Mouse (Mus musculus) CH12.LX (cell line): ENCODE data around the gene Gm28044. TPM values are rescaled to one million over a fixed set of nuclear protein-coding genes. Genes with fewer than 3 reads are reported as not detected.

Source experiments
- DNase-seq: peaks from one replicate; pipeline ENCODE4 v3.0.0-alpha.2; 2013; ENCODE audit errors: extremely low read depth
- H3K27ac ChIP-seq: 2 replicates; pipeline ENCODE4 v1.5.1; 2012; ENCODE audit warnings: low read depth, mild to moderate bottlenecking, control low read depth, moderate library complexity; ENCODE audit not compliant: insufficient read depth
- H3K27me3 ChIP-seq: replicated peaks from 2 replicates; pipeline ENCODE3; 2012; ENCODE audit warnings: inconsistent platforms
- H3K36me3 ChIP-seq, 2 experiments: replicated peaks in 1 of 2; 2 replicates each; pipeline versions ENCODE3 to v1.6.1; 2012; ENCODE audit warnings: inconsistent platforms in 1 of 2, low read length in 1 of 2, mild to moderate bottlenecking in 1 of 2, mixed read lengths in 1 of 2, moderate library complexity in 1 of 2; ENCODE audit not compliant: control insufficient read depth in 1 of 2, insufficient read depth in 1 of 2
- H3K4me1 ChIP-seq, 2 experiments: 2 replicates each; pipeline ENCODE4 v1.6.1; 2012; ENCODE audit warnings: inconsistent platforms in 1 of 2, moderate library complexity in 1 of 2; ENCODE audit not compliant: insufficient read depth in 2 of 2, control insufficient read depth in 1 of 2
- H3K4me2 ChIP-seq: 2 replicates; pipeline ENCODE4 v1.6.1; 2012; ENCODE audit warnings: low read depth, mild to moderate bottlenecking, control low read depth; ENCODE audit not compliant: poor library complexity, insufficient read depth, severe bottlenecking
- H3K4me3 ChIP-seq, 3 experiments: fragments of 150-350 bp in 1 of 3; sonication (generic) in 1 of 3; replicated peaks in 1 of 3; 2 replicates each; pipeline versions ENCODE3 to v1.5.1; 2011 to 2012; ENCODE audit warnings: low read depth in 2 of 3, low read length in 2 of 3, mild to moderate bottlenecking in 2 of 3, moderate library complexity in 2 of 3, control low read depth in 1 of 3, improper control_type of control experiment in 1 of 3, inconsistent platforms in 1 of 3, mixed read lengths in 1 of 3; ENCODE audit not compliant: poor library complexity in 1 of 3
- H3K79me2 ChIP-seq: replicated peaks from 2 replicates; pipeline ENCODE4 v1.6.1; 2012; ENCODE audit warnings: mild to moderate bottlenecking, moderate library complexity; ENCODE audit not compliant: control insufficient read depth, poor library complexity, insufficient read depth, severe bottlenecking; ENCODE audit errors: extremely low read depth
- H3K9ac ChIP-seq: 2 replicates; pipeline ENCODE4 v1.6.1; 2012; ENCODE audit warnings: low read depth, mild to moderate bottlenecking, control low read depth, moderate library complexity; ENCODE audit not compliant: insufficient read depth
- H3K9me3 ChIP-seq: replicated peaks from 2 replicates; pipeline ENCODE3; 2012; ENCODE audit warnings: low read length, inconsistent platforms, mixed read lengths
- BHLHE40 ChIP-seq: IDR thresholded peaks from 2 replicates; pipeline ENCODE4 v1.6.1; 2011; ENCODE audit warnings: mild to moderate bottlenecking, low read depth, low read length, improper control_type of control experiment
- CTCF ChIP-seq, 2 experiments: IDR thresholded peaks in 1 of 2; conservative IDR thresholded peaks in 1 of 2; 2 replicates each; pipeline ENCODE4 v1.5.1; 2011 to 2012; ENCODE audit warnings: low read depth in 2 of 2, low read length in 2 of 2, improper control_type of control experiment in 1 of 2, inconsistent platforms in 1 of 2, mild to moderate bottlenecking in 1 of 2, moderate library complexity in 1 of 2
- E2F4 ChIP-seq: IDR thresholded peaks from 2 replicates; pipeline ENCODE4 v1.6.1; 2011; ENCODE audit warnings: low read depth, low read length, improper control_type of control experiment; ENCODE audit not compliant: insufficient replicate concordance
- ELF1 ChIP-seq: IDR thresholded peaks from 2 replicates; pipeline ENCODE4 v1.6.1; 2014; ENCODE audit warnings: low read depth, mild to moderate bottlenecking, inconsistent platforms, low read length, improper control_type of control experiment
- EP300 ChIP-seq: IDR thresholded peaks from 2 replicates; pipeline ENCODE4 v1.6.1; 2011; ENCODE audit warnings: low read length, improper control_type of control experiment
- HCFC1 ChIP-seq: IDR thresholded peaks from 2 replicates; pipeline ENCODE4 v1.6.1; 2012; ENCODE audit warnings: low read depth, mild to moderate bottlenecking, inconsistent platforms, low read length, improper control_type of control experiment
- MAFK ChIP-seq: IDR thresholded peaks from 2 replicates; pipeline ENCODE4 v1.6.1; 2011; ENCODE audit warnings: low read length, improper control_type of control experiment; ENCODE audit not compliant: insufficient replicate concordance
- MAZ ChIP-seq: IDR thresholded peaks from 2 replicates; pipeline ENCODE4 v1.6.1; 2012; ENCODE audit warnings: low read depth, mild to moderate bottlenecking, inconsistent platforms, low read length, improper control_type of control experiment, moderate library complexity
- MEF2A ChIP-seq: IDR thresholded peaks from 2 replicates; pipeline ENCODE4 v1.6.1; 2014; ENCODE audit warnings: low read depth, mild to moderate bottlenecking, inconsistent platforms, low read length, improper control_type of control experiment, borderline replicate concordance
- MXI1 ChIP-seq: IDR thresholded peaks from 2 replicates; pipeline ENCODE4 v1.6.1; 2011; ENCODE audit warnings: mild to moderate bottlenecking, low read depth, low read length, improper control_type of control experiment
- NELFE ChIP-seq: IDR thresholded peaks from 2 replicates; pipeline ENCODE4 v1.6.1; 2011; ENCODE audit warnings: low read depth, low read length, improper control_type of control experiment
- PAX5 ChIP-seq: IDR thresholded peaks from 2 replicates; pipeline ENCODE4 v1.6.1; 2012; ENCODE audit warnings: low read length, inconsistent platforms, mixed read lengths
- RAD21 ChIP-seq: IDR thresholded peaks from 2 replicates; pipeline ENCODE4 v1.6.1; 2011; ENCODE audit warnings: low read depth, mild to moderate bottlenecking, low read length, improper control_type of control experiment, moderate library complexity
- RCOR1 ChIP-seq: conservative IDR thresholded peaks from 2 replicates; pipeline ENCODE4 v1.6.1; 2012; ENCODE audit warnings: low read depth, mild to moderate bottlenecking, inconsistent platforms, low read length, improper control_type of control experiment
- SMC3 ChIP-seq: IDR thresholded peaks from 2 replicates; pipeline ENCODE4 v1.6.1; 2011; ENCODE audit warnings: low read depth, low read length, improper control_type of control experiment
- TBP ChIP-seq: conservative IDR thresholded peaks from 2 replicates; pipeline ENCODE4 v1.6.1; 2011; ENCODE audit warnings: low read depth, low read length, improper control_type of control experiment
- TCF12 ChIP-seq: IDR thresholded peaks from 2 replicates; pipeline ENCODE4 v1.6.1; 2014; ENCODE audit warnings: low read depth, mild to moderate bottlenecking, inconsistent platforms, low read length, improper control_type of control experiment
- UBTF ChIP-seq: IDR thresholded peaks from 2 replicates; pipeline ENCODE4 v1.6.1; 2012; ENCODE audit warnings: low read depth, mild to moderate bottlenecking, inconsistent platforms, low read length, improper control_type of control experiment, moderate library complexity
- ZKSCAN1 ChIP-seq: IDR thresholded peaks from 2 replicates; pipeline ENCODE4 v1.6.1; 2012; ENCODE audit warnings: low read depth, inconsistent platforms, low read length, improper control_type of control experiment, borderline replicate concordance
- ZMIZ1 ChIP-seq: IDR thresholded peaks from 2 replicates; pipeline ENCODE4 v1.6.1; 2012; ENCODE audit warnings: low read depth, mild to moderate bottlenecking, inconsistent platforms, low read length, improper control_type of control experiment
- dilution Hi-C: fragments of 300-500 bp; cut with MboI; formaldehyde crosslinking; loops from 2 replicates; pipeline ENCODE4 v1.14.3; 2020; ENCODE audit warnings: low sequenced_read_pairs; ENCODE audit not compliant: extremely low pct_unique_long_range_greater_than_20kb, extremely low pct_ligation_motif_present
- in situ Hi-C: fragments of 300-500 bp; cut with MboI; formaldehyde crosslinking; loops from 3 replicates; pipeline ENCODE4 v1.14.3; 2019; ENCODE audit warnings: low sequenced_read_pairs, low pct_ligation_motif_present, low pct_unique_long_range_greater_than_20kb, mixed read lengths
- polyA plus RNA-seq: library from polyadenylated mRNA; unstranded; fragments of >175 nt; gene quantifications from 2 replicates; pipeline ENCODE4 v1.2.1, GENCODE M21; 2012; ENCODE audit warnings: low read depth; ENCODE audit not compliant: insufficient read length
- total RNA-seq, 2 experiments: library from RNA; depleted of rRNA; stranded (reverse); fragments of 300-350 nt in 1 of 2; fragments of >200 nt in 1 of 2; gene quantifications; 2 replicates each; pipeline ENCODE4 v1.2.3; 2012 to 2014

Gm28044 gene
- total and polyA plus RNA-seq, 3 experiments, result 1.0 to 1.1 TPM; not detected in 1

DNA sequence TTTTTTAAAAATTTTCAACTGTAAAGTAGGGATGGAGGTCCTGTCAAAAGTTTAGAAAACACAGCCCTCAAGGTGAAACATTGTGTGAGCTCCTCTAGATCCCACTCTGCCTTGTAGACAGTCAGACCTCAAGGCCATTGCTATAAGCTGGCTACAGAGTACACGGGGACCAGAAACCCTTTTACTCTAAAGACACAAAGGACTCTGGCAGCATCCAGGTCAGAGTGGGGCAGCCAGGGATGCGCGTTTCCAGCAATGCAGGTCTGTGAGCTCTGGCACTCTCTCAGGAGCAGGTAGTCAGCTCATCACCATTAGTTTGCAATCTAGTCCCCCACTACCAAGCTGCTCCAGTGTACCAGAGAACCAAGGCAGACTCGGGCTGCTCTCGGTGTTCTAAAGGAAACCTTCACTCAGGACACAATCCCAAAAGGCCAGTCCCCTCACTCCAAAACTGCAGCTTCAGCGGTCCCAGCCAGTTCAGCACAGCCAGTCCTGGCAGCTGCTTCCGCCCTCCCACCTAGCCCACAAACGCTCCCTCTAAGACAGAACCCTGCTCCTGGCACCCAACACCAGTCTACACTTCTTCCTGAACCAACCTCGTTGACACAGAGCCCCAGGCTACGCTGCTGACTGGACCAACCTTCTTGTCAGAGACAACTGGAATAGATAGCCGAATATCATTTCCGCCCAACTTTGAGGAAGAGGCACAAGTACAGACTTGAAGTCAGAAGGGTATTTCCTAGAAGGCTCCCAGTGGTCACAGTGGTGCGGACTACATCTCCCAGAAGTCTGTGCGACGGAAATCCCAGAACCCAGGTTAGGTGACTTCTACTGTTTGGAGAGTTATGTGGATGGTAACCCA is 14.9 kb upstream of the Gm28044 start, which contains the start of the genes Gm28041 and Zfp456 (continued):
- TF ChIP-seq RCOR1 (0 out of 2 replicates have a peak, but pooled peaks have one; percentile 34), E2F4 (peak; percentile 41; the same call in 1 of the 2 replicates), HCFC1 (peak; percentile 94), TBP (peak; percentile 74; the same call in 1 of the 2 replicates), MAFK (peak; percentile 38; the same call in 1 of the 2 replicates), ELF1 (peak; percentile 90), NELFE (peak; percentile 82), MXI1 (peak; percentile 67)

DNA sequence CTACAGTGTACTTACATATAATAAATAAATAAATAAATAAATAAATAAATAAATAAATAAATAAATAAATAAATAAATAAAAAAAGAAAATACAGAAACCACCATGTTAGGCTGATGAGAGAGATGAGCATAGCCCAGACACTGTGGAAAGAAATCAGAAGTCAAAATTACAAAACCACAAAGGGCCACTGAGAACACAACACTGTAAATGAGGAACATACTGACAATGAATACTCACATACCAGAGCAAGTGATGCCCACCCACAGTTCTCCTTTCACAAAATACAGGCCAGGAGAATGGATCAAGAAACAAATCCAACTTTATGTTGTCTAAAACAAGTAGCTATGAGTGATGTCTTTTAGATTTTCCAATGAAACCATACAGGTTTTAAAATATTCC is 8.5 kb downstream of the Gm28044 start:
- H3K36me3 ChIP-seq, result peaks cover 0 to 2% of the 10 kb centered on the region in 2 experiments
- dilution Hi-C loops, result no loop called here

GRCm38 (mm10) chr13:67343422-67343821 is 16.9 kb downstream of the Gm28044 start:
- Histone ChIP-seq H3K27ac (no peak overlapping the region), H3K4me2 (no peak overlapping the region), H3K9ac (no peak overlapping the region), H3K79me2 (no peaks in the 10 kb centered on the region; the same call in 1 of the 2 replicates), H3K9me3 (no peaks in the 10 kb centered on the region), H3K27me3 (no peaks in the 10 kb centered on the region), H3K36me3 (peaks cover 22 to 48% of the 10 kb centered on the region in 2 experiments), H3K4me1 (no peaks in the 10 kb centered on the region), H3K4me3 (no peak overlapping the region)
- dilution Hi-C loops, result no loop called here
- in situ Hi-C loops, result no loop called here
- no peak for TF ChIP-seq MEF2A
- TF ChIP-seq RAD21, result no peak
- no peak for TF ChIP-seq TBP
- TF ChIP-seq MAFK, result no peak
- TF ChIP-seq UBTF, result no peak
- no peak for TF ChIP-seq BHLHE40
- no peak for TF ChIP-seq CTCF (conservative IDR thresholded peaks at IDR 0.05 in 1 of 2, IDR thresholded peaks at IDR 0.05 in 1 of 2; ENCODE audit: low read depth in 2 of 2, low read length in 2 of 2)
- TF ChIP-seq EP300, result no peak
- no peak for TF ChIP-seq SMC3
- no peak for DNase-seq

More for the DNA sequence above, 8.5 kb downstream of the Gm28044 start:
- Histone ChIP-seq H3K27me3 (no peaks in the 10 kb centered on the region), H3K9ac (no peak overlapping the region), H3K4me1 (no peaks in the 10 kb centered on the region), H3K9me3 (no peaks in the 10 kb centered on the region), H3K27ac (no peak overlapping the region), H3K4me2 (no peak overlapping the region), H3K79me2 (peaks cover 2% of the 10 kb centered on the region; the same call in 1 of the 2 replicates), H3K4me3 (no peak overlapping the region)
- in situ Hi-C loops, result no loop called here
- no peak for DNase-seq
- TF ChIP-seq UBTF (no peak), CTCF (conservative IDR thresholded peaks at IDR 0.05 in 1 of 2, IDR thresholded peaks at IDR 0.05 in 1 of 2; ENCODE audit: low read depth in 2 of 2, low read length in 2 of 2) (no peak), NELFE (no peak), ZKSCAN1 (no peak), TCF12 (no peak), ZMIZ1 (no peak), PAX5 (no peak), MAZ (no peak), SMC3 (no peak)
